Mouse (Mus musculus) effector memory CD4-positive, alpha-beta T cell, adult 7 months (primary cell): ENCODE data around the gene Zmat1. TPM values are rescaled to one million over a fixed set of nuclear protein-coding genes. Genes with fewer than 3 reads are reported as not detected.

Experiments
- polyA plus RNA-seq: library from polyadenylated mRNA; unstranded; fragments of 100-300 nt; shearing (Covaris generic); gene quantifications from one replicate; pipeline ENCODE4 v1.2.1, GENCODE M21; 2017

Zmat1 gene
- 7.5 TPM for polyA plus RNA-seq

DNA sequence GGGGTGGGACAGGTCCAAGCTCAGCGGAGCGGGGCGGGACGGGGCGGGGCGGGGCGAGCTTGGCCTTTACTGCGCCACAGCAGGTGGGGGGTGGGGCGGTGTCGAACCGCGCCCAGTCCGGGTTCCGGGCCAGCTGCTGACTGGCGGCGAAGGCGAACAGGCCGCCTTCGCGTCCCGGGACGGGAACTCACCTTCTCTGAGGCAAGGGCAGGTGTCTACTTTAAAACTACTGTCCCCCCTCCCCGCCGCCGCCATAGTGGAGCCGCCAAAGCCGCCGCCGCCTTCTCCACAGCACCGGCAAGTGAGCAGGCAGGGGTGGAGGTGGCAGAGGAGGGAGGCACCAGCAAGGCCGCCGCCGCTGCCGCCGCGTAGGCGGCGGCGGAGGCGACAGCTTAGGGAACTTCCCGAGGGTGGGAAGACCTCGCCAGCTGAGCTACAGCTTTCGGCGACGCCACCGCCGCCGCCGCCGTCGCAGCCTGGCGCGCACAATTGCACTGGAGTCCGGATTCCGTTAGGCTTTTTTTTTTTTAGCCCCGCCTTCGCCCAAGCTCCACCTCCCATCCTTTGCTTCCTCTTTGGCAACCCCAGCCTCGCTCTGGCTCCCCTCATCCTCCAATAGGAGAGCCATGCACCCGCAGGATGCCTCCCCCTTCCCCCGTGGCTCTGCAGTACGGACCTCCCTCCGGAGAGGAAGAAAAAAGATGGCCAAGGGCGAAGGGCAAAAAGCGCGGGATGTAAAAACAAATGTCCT lies at the start of gene Zmat1:
Gene Zmat1 (minus strand): TSS at position 490 of the 751 bp plus-strand sequence.

DNA sequence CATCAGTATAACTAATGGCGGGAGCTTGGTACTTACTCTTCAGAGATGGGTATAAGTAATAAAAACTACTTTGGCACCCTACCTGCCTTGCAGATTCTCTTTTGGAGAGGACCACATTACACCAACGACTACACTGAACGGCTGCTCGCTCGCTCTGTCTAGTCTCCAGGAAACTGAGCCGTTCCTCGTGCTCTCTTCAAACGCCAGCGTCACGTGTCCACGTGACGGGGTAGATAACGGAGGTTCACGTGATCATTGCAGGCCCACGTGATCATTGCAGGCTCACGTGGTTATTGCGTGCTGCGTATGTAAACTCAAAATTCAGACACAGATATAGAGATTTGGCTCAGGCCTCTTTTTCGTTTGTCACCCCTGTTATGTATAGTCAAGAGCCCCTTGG lies 44.5 kb downstream of the Zmat1 start, which contains the start of gene Nxf2:
Gene Nxf2 (minus strand): TSS at position 209 of the 400 bp plus-strand sequence.

Other genes starting within 250 kb of the Zmat1 start
- 8.4 TPM for gene Armcx2, start 200.0 kb downstream of the Zmat1 start, polyA plus RNA-seq
- gene Nxf2, start 44.5 kb downstream of the Zmat1 start, polyA plus RNA-seq, result 0.49 TPM
- gene Gm15023, start 168.4 kb upstream of the Zmat1 start, polyA plus RNA-seq, result not detected
- gene Tceal6, start 201.5 kb upstream of the Zmat1 start, polyA plus RNA-seq, result not detected